Mouse (Mus musculus): Measurements from ENCODE around the gene Lsm10. TPM values are rescaled to one million over a fixed set of nuclear protein-coding genes. Genes with fewer than 3 reads are reported as not detected.

Gene Lsm10
- total RNA-seq, 2 experiments from 2014 or later: 13.4 to 13.8 TPM

DNA sequence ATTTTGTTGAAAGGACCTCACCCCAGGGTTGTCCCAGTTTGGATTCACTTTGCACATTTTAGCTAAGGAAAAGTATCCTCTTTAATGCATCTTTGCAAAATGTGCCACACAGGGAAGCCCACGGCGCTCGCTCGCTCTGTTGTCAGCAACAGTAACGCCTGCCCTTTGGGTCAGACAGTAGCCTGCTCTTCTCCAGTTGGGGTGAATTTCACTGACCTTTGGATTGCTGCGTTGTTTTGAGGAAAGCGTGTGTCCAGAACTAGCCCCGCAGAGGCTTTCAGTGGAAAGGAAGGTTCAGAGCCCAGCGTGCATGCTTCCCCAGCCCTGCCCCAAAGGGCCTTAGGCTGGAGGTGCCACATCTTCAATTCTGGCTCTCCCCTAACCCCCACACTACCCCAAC is 19.0 kb downstream of the Lsm10 start:
- no peak overlapping the region for H3K27ac ChIP-seq
- TF ChIP-seq CTCF (conservative IDR thresholded peaks at IDR 0.05): no peak
- no peak for DNase-seq (ENCODE audit: low spot score in 2 of 2)
- H3K4me3 ChIP-seq: no peak overlapping the region

DNA sequence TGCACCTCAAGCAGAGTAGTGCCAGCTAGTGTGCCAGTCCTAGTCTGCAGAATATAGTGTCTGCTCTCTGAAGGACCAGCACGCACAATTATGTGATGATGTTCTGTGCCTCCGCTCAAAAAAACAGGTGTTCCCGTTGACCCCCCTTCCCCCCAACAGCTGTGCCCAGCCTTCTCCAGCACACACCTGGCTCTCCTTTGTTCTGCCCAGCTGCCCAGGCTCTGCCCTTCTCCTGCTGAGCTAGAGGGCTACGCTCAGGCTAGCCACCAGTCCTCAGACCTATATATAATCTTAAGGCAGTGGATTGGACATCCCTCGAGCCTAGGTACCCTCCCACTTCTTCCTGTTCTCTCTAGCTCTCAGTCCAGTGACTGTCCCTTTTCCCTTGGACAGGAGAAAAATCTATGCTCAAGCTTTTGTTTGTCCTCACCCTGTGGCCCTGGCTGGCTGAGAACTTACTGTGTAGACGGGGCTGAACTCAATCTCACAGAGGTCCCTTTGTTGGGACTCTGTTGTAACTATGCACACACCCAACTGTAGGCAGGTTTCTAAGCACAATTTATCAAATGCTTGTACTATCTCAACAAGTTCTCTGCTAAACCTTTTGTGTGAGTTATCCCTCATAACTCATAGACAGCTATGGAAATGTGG is 19.6 kb downstream of the Lsm10 start:
- TF ChIP-seq CTCF (conservative IDR thresholded peaks at IDR 0.05): no peak
- DNase-seq (ENCODE audit: low spot score in 2 of 2): no peak
- H3K4me3 ChIP-seq: no peak overlapping the region
- H3K27ac ChIP-seq: no peak overlapping the region

DNA sequence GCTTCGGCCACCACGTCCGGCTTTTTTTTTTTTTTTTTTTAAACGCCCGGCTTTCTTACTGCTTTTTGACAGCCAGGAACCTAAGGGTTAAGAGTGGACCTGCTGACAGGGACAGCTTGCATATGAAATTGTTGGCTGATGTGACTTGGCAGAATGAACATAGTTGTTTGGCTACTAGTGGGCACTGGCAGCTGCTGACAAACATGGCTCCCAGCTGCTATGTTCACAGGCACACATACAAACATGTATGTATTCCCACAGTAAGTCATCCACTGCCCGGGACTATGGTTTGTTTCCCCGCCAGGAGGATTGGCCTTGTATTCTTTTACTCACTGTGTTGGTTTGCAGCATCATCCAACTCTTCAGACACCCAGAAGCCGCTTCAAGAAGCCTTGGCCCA is 20.7 kb downstream of the Lsm10 start:
- no peak overlapping the region for H3K4me3 ChIP-seq
- no peak overlapping the region for H3K27ac ChIP-seq

DNA sequence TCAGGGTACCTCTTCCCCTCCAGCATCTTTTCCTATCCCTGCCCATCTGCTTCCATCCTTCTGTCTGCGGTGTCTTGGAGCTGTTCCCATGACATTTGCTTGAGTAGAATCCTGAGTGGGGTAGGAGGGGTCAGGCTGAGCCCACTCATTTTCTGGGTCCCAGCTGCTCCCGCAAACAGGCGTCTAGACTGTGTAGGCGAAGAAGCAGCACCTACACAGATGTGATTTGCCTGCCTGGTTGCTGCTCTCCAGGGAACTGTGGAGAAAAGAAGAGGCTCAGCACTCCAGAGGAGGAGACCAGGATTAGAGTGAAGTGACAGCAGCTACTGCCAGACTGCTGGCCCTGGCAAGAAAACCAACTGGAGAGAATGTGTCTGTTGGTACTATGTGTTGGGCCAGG is 22.2 kb downstream of the Lsm10 start:
- peak overlapping the region; percentile 56; the same call in 1 of the 2 replicates for H3K27ac ChIP-seq
- peak; percentile 63 to 78 for DNase-seq (ENCODE audit: low spot score in 2 of 2)
- no peak for TF ChIP-seq CTCF (conservative IDR thresholded peaks at IDR 0.05)
- H3K4me3 ChIP-seq: no peak overlapping the region

More for the DNA sequence above, 20.7 kb downstream of the Lsm10 start:
- no peak for TF ChIP-seq CTCF (conservative IDR thresholded peaks at IDR 0.05)
- no peak for DNase-seq (ENCODE audit: low spot score in 2 of 2)

DNA sequence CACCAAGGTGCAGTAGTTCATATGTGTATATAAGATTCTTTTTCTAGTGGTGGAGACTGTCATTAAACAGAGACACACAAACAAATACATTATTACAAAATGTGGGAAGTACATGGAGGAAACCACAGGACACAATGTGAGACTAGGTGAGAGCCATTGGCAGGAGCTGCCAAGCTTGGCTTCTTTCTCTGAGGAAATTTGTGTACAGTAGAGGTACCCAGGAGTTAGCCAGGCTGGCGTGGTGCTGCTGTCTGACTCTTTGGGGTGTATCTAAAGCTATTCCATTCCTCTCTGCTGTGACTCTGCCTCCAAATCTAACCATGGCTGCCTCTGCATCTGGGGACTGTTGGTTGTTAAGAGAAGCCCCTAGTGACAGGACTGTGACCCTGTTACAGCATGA is 22.6 kb downstream of the Lsm10 start:
- no peak for DNase-seq (ENCODE audit: low spot score in 2 of 2)
- Histone ChIP-seq H3K27ac (peak overlapping the region; percentile 56; the same call in 1 of the 2 replicates), H3K4me3 (no peak overlapping the region)
- no peak for TF ChIP-seq CTCF (conservative IDR thresholded peaks at IDR 0.05)

DNA sequence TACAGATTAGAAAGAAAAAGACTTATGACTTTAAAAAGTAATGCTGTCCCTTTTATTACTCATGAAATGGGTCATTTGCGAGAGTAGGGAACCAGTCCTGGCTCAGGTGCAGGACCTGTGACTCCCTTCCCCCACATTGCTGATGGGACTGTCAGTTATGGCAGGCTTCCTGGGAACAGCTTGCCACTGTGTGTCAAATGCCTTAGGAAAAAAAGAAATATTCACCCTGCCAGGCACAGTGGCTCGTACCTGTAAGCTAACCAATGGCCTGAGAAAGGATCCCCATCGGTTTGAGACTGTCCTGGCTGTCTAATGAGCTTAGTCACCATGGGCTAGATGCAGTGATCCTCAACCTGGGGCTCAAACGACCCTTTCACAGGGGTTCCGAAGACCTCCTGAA is 23.6 kb downstream of the Lsm10 start:
- no peak for TF ChIP-seq CTCF (conservative IDR thresholded peaks at IDR 0.05)
- Histone ChIP-seq H3K4me3 (no peak overlapping the region), H3K27ac (no peak overlapping the region)
- no peak for DNase-seq (ENCODE audit: low spot score in 2 of 2)

DNA sequence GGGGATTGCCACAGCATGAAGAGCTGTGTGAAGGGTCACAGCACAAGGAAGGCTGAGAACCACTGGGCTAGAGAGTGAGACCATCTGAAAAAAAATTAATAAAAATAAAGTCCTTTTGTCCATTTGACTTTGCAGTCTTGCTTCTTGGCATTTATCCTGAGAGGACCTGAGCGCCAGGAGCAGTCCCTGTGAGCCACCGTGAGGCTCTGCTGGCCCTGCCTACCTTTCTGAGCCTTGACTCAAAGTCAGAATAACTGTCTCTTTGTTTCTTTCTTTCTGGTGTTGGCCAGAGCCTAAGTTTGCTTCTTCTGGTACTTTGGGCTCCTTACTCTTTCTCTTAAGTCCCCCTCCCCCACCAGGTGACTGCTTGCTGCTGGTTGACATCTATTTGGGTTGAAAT is 24.1 kb downstream of the Lsm10 start:
- DNase-seq (ENCODE audit: low spot score in 2 of 2): no peak
- no peak for TF ChIP-seq CTCF (conservative IDR thresholded peaks at IDR 0.05)
- no peak overlapping the region for H3K27ac ChIP-seq
- no peak overlapping the region for H3K4me3 ChIP-seq

DNA sequence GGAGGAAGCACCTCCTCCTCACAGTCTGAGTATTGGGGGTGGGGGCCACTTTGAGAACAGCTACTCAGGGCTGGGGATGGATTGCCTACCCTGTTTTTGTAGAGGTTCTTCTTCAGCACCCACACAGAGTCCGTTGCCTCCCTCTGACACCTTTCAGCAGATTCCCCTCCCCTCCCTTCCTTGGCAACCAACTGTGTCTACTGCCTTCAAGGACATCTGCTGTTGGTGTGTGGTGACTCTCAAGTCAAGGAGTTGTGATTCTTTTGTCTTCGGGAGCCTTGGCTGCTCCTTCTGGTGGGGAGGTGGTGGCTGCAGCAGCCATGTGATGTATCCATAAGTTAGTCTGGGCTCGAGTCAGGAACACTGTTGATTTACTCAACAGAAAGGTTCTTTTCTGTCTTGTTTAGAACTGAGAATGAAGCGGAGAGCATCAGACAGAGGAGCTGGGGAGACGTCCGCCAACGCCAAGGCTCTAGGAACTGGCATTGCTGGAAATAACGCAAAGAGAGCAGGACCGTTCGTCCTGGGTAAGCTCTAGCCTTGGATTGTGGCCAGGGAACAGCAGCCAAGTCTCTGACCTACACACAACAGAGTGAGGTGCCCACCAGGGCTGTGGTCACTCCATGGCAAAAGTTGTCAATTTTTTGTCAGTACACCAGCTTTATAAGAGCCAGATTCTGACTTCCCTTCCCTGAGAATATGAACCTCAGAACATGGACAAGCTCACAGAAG is 27.1 kb downstream of the Lsm10 start:
- no peak for DNase-seq (ENCODE audit: low spot score in 2 of 2)
- TF ChIP-seq CTCF (conservative IDR thresholded peaks at IDR 0.05): no peak
- Histone ChIP-seq H3K27ac (no peak overlapping the region), H3K4me3 (no peak overlapping the region)

DNA sequence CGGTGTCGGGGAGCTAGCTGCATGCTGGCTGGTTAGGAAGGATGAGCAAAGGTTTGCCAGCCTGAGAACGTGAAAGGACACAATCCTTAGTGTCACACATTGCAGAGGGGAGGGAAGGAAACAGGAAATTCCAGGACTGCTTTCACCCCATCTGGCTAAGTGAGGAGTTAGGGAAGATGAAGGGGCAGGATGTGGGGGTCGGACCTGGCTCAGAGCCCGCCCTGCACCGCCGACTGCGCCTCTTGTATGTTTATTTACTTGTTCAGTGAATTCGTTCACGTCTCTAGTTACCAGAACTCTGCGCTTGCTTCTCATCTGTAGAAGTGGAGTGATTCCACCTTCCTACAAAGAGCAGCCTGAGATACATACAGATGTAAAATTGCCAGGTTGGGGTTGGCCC is 34.1 kb downstream of the Lsm10 start:
- H3K4me3 ChIP-seq: no peak overlapping the region
- TF ChIP-seq CTCF (conservative IDR thresholded peaks at IDR 0.05): no peak
- peak overlapping the region; percentile 86 for H3K27ac ChIP-seq
- DNase-seq (ENCODE audit: low spot score in 2 of 2): no peak

DNA sequence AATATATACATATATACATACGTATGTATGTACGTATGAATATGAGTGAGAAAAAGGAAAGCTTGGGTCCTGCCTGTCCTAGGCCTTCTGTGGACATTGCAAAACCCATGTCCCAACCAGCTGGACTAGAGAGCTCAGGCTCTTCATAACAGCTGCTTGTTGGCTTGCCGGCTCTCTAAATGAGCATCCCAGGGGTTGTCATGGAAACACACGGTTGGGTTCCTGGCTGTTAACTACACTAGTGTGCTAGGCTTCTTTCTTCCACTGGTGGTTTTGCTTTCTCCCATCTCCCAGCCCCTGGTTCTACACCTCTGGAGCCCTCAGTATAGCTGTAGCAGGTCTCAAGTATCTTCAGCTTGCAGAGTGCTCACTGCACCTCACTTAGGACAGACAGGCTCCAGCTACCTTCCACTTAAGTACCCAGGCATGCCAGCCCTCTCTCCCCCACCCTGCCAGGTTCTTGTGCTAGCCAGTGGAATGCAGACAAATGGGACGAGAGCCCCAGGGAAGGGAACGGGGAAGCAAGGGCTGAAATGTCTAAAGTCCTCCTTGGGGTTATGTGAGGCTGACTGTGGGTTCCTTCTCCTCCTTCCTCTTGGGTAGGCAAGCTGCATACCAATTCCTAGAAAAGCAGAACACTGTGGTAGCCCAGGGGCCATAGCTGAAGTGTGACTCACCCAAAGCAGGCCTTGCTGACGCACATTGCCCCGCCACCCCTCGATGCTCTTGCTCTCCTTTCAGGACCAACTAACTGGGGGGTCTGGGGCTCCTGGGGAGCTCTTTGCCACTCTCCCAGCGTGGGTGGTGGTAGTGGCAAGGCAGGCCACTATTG is 35.1 kb downstream of the Lsm10 start:
- peak; percentile 64 to 82 for DNase-seq (ENCODE audit: low spot score in 2 of 2)
- no peak overlapping the region for H3K4me3 ChIP-seq
- peak; percentile 28 for TF ChIP-seq CTCF (conservative IDR thresholded peaks at IDR 0.05)
- peak overlapping the region; percentile 86 for H3K27ac ChIP-seq

DNA sequence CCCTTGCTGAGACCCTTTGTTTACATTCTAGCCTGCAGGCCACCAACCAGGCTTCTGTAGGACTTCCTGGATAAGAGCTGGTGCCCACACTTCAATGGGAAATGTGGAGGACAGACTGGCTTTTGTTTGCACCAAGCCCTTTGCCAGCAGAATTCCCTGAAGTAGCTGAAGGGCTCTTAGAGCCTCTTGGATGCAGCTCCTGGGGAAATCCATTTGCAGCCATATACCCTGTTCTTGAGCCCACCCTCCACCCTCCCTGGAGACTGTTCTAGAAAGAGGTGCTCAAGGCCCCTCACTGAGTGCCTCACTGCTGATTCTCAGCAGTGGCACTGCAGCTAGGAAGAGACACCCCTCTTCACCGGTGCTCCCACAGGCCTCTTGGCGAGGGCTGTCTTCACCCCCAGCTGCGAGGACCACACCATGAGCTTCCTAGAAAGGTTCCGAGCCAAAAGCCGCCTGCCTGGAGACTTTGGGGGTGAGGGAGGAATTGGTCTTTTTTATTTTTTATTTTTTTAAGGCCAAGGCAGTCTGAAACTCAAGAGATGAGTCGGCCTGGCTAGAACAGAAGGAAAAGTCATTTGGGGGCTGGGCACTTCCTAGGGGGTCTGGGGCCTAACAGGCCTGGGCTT is 36.3 kb downstream of the Lsm10 start:
- Histone ChIP-seq H3K27ac (peak overlapping the region; percentile 86), H3K4me3 (no peak overlapping the region)
- DNase-seq (ENCODE audit: low spot score in 2 of 2): no peak
- TF ChIP-seq CTCF (conservative IDR thresholded peaks at IDR 0.05): no peak

DNA sequence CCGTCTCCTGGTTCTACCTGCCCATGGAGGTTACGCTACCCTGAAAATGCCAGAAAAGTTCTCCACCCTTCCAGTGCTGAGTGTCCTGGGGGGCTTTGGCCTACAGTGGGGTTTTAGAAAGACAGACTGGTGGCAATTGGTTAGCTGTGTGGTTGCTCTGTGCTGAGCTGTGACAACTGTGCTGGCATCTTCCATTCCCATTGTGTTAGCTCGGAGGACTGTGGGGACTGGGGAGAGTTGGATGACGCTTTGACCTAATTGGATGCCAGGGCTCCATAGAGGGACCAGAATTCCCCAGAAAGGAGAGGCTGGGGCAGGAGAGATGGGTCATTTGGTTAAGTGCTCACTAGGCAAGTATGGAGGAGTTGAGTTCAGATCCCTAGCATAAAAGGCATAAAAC is 37.8 kb downstream of the Lsm10 start:
- no peak for TF ChIP-seq CTCF (conservative IDR thresholded peaks at IDR 0.05)
- Histone ChIP-seq H3K27ac (peak overlapping the region; percentile 28), H3K4me3 (no peak overlapping the region)
- DNase-seq (ENCODE audit: low spot score in 2 of 2): no peak

DNA sequence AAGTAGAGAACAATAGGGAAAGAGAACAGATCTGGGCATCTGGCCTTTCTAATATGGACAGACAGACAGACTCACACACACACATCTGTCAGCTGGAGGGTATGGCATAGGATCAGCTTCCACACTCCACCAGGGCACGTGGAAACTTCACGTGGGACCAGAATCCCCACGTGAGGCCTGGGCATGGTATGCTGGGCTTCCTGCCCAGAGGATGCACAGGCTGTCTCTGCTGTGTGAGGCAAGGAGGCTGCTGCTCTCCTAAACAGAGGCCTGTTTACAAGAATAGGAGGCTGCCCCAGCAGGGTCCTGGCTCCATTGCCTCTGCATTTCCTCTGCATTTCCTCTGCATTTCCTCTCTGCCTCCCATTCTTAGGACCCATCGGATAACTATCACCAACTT is 38.2 kb downstream of the Lsm10 start:
- no peak for DNase-seq (ENCODE audit: low spot score in 2 of 2)
- Histone ChIP-seq H3K4me3 (no peak overlapping the region), H3K27ac (peak overlapping the region; percentile 28)
- no peak for TF ChIP-seq CTCF (conservative IDR thresholded peaks at IDR 0.05)

Data from layer of hippocampus, adult 2 months (tissue).